Mouse (Mus musculus) MEL (cell line): ENCODE measurements around the gene Rin2.

Source experiments
- CHD2 ChIP-seq: IDR thresholded peaks from 2 replicates; pipeline ENCODE4 v1.6.1; 2011; ENCODE audit warnings: low read length, improper control_type of control experiment
- E2F4 ChIP-seq: IDR thresholded peaks from 2 replicates; pipeline ENCODE4 v1.6.1; 2011; ENCODE audit warnings: low read depth, low read length, improper control_type of control experiment, borderline replicate concordance
- GATA1 ChIP-seq: IDR thresholded peaks from 2 replicates; pipeline ENCODE4 v1.6.1; 2011; ENCODE audit warnings: low read depth, low read length, improper control_type of control experiment
- MXI1 ChIP-seq: IDR thresholded peaks from 2 replicates; pipeline ENCODE4 v1.6.1; 2011; ENCODE audit warnings: mild to moderate bottlenecking, low read depth, low read length, improper control_type of control experiment
- POLR2A ChIP-seq, 2 experiments: IDR thresholded peaks; 2 replicates each; pipeline ENCODE4 v1.6.1; 2011 to 2012; ENCODE audit warnings: low read length in 2 of 2, mild to moderate bottlenecking in 2 of 2, control low read depth in 1 of 2, improper control_type of control experiment in 1 of 2, low read depth in 1 of 2, moderate library complexity in 1 of 2; ENCODE audit not compliant: control insufficient read depth in 1 of 2, insufficient read depth in 1 of 2, poor library complexity in 1 of 2

GRCm38 (mm10) chr2:145735079-145735478 is 60.1 kb downstream of the Rin2 start:
- TF ChIP-seq CHD2 (no peak), E2F4 (no peak), POLR2A (IDR thresholded peaks at IDR 0.05; ENCODE audit: control insufficient read depth in 1 of 2, insufficient read depth in 1 of 2, low read depth in 1 of 2, low read length in 2 of 2, poor library complexity in 1 of 2) (no peak), MXI1 (no peak), GATA1 (no peak)
